Mouse (Mus musculus) MEL (cell line): ENCODE data around the gene Tmem108.

ENCODE experiments used
- CTCF ChIP-seq, 3 experiments: IDR thresholded peaks in 2 of 3; conservative IDR thresholded peaks in 1 of 3; 2 replicates each; pipeline ENCODE4 v1.5.1; 2011 to 2012; ENCODE audit warnings: low read length in 3 of 3, low read depth in 2 of 3, mild to moderate bottlenecking in 2 of 3, improper control_type of control experiment in 1 of 3, inconsistent platforms in 1 of 3, mixed read lengths in 1 of 3, moderate library complexity in 1 of 3; ENCODE audit not compliant: control insufficient read depth in 1 of 3, insufficient read depth in 1 of 3, poor library complexity in 1 of 3, severe bottlenecking in 1 of 3
- EP300 ChIP-seq, 2 experiments: IDR thresholded peaks; 2 replicates each; pipeline ENCODE4 v1.6.1; 2011; ENCODE audit warnings: improper control_type of control experiment in 2 of 2, low read length in 2 of 2, low read depth in 1 of 2, mild to moderate bottlenecking in 1 of 2
- ETS1 ChIP-seq: IDR thresholded peaks from 2 replicates; pipeline ENCODE4 v1.6.1; 2012; ENCODE audit warnings: low read depth, mild to moderate bottlenecking, inconsistent platforms, low read length, improper control_type of control experiment, moderate library complexity
- GATA1 ChIP-seq: IDR thresholded peaks from 2 replicates; pipeline ENCODE4 v1.6.1; 2011; ENCODE audit warnings: low read depth, low read length, improper control_type of control experiment
- JUND ChIP-seq: IDR thresholded peaks from 2 replicates; pipeline ENCODE4 v1.6.1; 2011; ENCODE audit warnings: low read depth, mild to moderate bottlenecking, improper control_type of control experiment, low read length
- MYC ChIP-seq: IDR thresholded peaks from 2 replicates; pipeline ENCODE4 v1.6.1; 2011; ENCODE audit warnings: low read depth, mild to moderate bottlenecking, low read length, improper control_type of control experiment, moderate library complexity
- POLR2A ChIP-seq, 2 experiments: IDR thresholded peaks; 2 replicates each; pipeline ENCODE4 v1.6.1; 2011 to 2012; ENCODE audit warnings: low read length in 2 of 2, mild to moderate bottlenecking in 2 of 2, control low read depth in 1 of 2, improper control_type of control experiment in 1 of 2, low read depth in 1 of 2, moderate library complexity in 1 of 2; ENCODE audit not compliant: control insufficient read depth in 1 of 2, insufficient read depth in 1 of 2, poor library complexity in 1 of 2
- USF2 ChIP-seq, 2 experiments: IDR thresholded peaks; 2 replicates each; pipeline ENCODE4 v1.6.1; 2011 to 2012; ENCODE audit warnings: improper control_type of control experiment in 2 of 2, low read length in 2 of 2, borderline replicate concordance in 1 of 2, inconsistent platforms in 1 of 2, low read depth in 1 of 2, mild to moderate bottlenecking in 1 of 2; ENCODE audit not compliant: insufficient read depth in 1 of 2

- no peak for TF ChIP-seq POLR2A (IDR thresholded peaks at IDR 0.05; ENCODE audit: control insufficient read depth in 1 of 2, insufficient read depth in 1 of 2, low read depth in 1 of 2, low read length in 2 of 2, poor library complexity in 1 of 2)
- TF ChIP-seq USF2 (IDR thresholded peaks at IDR 0.05; ENCODE audit: borderline replicate concordance in 1 of 2, insufficient read depth in 1 of 2, low read depth in 1 of 2, low read length in 2 of 2), result no peak
- no peak for TF ChIP-seq MYC
- TF ChIP-seq CTCF (IDR thresholded peaks at IDR 0.05 in 2 of 3, conservative IDR thresholded peaks at IDR 0.05 in 1 of 3; ENCODE audit: control insufficient read depth in 1 of 3, insufficient read depth in 1 of 3, low read depth in 2 of 3, low read length in 3 of 3, poor library complexity in 1 of 3, severe bottlenecking in 1 of 3), result no peak
- TF ChIP-seq GATA1, result no peak
- no peak for TF ChIP-seq EP300 (IDR thresholded peaks at IDR 0.05; ENCODE audit: low read depth in 1 of 2, low read length in 2 of 2)
- no peak for TF ChIP-seq JUND
- TF ChIP-seq ETS1, result no peak
Observed at GRCm38 (mm10) chr9:103499366-103499765, 262.3 kb downstream of the Tmem108 start.
